Mouse (Mus musculus) thymus, postnatal 14 days (tissue): ENCODE measurements at regions not wholly inside any gene's neighbourhood (a gene's known extent, or its start where the extent isn't known, plus 50 kb on each side); places are given as distances from the start of the nearest gene placed in this dataset.

Experiments
- DNase-seq: peaks from one replicate; pipeline ENCODE4 v3.0.0; 2021

GRCm38 (mm10) chr9:61555173-61555572 is 183.0 kb downstream of the Tle3 start:
- no peak for DNase-seq

- no peak for DNase-seq
Observed at GRCm38 (mm10) chr9:61554611-61555010, 182.4 kb downstream of the Tle3 start.

GRCm38 (mm10) chr9:61553626-61554025 is 181.5 kb downstream of the Tle3 start:
- DNase-seq, result no peak

DNA sequence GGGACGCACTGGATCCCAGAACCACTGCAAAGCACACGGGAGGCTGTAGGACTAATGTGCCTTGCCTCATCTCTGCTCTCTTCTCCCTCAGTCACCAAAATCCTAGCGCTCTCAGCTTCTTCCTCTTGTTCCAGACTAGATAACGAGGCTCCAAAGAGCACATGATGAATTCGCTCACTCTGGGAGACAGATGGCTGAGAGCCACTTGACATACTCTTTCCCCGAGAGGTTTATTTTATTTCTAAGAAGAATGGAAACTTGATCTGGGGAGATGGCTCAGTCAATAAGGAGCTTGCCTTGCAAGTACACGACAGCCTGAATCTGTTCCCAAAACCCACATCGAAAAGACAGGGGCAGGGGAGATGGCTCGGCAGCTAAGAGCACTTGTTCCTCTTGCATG is 179.2 kb downstream of the Tle3 start:
- DNase-seq, result no peak

- no peak for DNase-seq
Observed at GRCm38 (mm10) chr9:61550326-61550725, 178.2 kb downstream of the Tle3 start.

DNA sequence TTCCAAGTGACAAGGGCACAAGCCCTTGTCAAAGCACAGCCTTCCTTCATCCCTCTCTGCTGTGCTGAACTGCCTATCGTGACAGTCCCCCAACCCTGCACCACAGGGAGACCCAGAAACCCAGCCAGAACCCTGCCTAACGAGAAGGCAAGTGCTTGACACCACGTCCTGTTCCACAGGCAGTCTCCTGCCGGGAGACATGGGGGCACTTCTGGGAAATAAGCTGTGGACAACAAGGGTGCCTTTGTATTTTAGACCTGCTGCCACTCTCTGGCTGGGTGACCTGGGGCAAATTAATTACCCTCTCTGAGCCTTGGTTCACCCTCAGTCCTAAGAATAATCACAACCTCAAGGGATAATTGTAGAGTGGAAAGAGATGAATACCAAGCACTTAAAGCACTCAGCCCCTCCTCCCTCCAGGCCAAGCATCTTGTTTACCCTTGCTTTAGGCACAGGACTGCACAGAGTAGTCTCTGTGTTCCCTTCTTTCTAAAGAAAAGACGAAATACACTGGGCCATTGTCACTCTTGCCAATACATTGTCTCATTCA is 177.6 kb downstream of the Tle3 start:
- DNase-seq, result no peak

- no peak for DNase-seq
Observed at GRCm38 (mm10) chr9:61537316-61538189, 165.4 kb downstream of the Tle3 start.

DNA sequence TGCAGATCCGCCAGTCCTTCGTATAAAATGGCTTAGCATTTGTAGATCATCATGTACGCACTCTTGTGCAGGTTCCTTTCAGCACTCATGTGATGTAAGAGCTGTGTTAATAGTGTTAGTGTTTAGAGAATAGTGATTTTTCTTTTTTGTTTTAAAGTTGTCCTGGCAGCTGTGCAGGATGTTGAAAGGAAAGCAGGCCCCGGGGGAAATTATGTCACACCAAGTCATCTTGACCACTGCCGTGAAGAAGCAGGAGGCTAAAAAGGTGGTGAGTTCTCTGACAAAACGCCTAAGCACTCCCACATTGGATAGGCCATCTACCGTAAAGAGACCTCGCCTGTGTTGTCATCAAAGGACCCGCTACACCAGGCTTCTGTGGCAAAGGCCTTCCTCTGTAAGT is 161.1 kb downstream of the Tle3 start:
- DNase-seq, result no peak

GRCm38 (mm10) chr9:61530263-61531045 is 158.3 kb downstream of the Tle3 start:
- DNase-seq, result no peak

GRCm38 (mm10) chr9:61528286-61528865 is 156.2 kb downstream of the Tle3 start:
- no peak for DNase-seq

DNA sequence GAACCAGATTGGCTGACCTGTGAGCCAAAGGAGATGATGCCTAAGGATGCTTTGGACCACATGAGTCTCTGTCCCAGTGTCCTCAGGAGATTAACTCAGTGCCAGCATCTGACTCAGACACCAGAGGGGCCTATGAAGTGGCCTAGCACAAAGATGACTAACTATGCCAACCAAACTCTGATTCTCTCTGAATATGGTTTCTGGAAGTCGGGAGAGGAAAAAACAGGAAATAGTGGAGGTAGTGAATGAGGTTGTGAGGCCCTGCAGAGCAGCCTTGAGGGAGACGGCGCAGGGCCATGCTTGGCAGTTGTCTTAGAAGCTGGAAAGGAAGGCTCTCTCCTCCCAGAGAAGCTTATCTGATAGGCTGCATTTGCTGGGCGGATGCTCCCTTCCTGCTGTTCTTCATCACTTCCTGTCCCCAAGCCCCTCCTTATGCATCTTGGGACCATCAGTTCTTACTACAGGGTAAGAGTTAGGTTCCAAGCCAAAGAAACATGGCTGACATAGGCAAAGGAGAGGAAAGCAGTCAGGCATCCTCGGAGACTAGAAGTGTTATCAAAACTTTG is 155.4 kb downstream of the Tle3 start:
- no peak for DNase-seq

DNA sequence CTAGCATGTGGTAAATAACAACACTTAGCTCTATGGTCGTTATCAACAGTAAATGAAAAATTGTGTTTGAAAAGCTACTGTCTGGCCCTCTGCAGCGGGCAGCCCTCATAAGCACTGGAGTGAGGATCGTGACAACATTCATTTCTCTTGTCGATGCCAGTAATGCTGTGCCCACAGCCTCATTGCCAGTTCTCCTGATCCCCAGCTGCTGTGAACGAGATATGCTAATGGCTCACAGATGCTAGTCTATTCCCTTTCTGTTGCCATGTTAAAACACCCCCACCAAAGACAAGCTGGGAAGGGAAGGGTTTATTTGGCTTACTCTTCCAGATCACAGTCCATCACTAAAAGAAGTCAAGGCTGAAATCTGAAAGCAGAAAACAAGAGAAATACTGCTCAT is 148.0 kb downstream of the Tle3 start:
- no peak for DNase-seq

- no peak for DNase-seq
Observed at GRCm38 (mm10) chr9:61517906-61518305, 145.7 kb downstream of the Tle3 start.

- no peak for DNase-seq
Observed at GRCm38 (mm10) chr9:61511436-61511835, 139.3 kb downstream of the Tle3 start.

DNA sequence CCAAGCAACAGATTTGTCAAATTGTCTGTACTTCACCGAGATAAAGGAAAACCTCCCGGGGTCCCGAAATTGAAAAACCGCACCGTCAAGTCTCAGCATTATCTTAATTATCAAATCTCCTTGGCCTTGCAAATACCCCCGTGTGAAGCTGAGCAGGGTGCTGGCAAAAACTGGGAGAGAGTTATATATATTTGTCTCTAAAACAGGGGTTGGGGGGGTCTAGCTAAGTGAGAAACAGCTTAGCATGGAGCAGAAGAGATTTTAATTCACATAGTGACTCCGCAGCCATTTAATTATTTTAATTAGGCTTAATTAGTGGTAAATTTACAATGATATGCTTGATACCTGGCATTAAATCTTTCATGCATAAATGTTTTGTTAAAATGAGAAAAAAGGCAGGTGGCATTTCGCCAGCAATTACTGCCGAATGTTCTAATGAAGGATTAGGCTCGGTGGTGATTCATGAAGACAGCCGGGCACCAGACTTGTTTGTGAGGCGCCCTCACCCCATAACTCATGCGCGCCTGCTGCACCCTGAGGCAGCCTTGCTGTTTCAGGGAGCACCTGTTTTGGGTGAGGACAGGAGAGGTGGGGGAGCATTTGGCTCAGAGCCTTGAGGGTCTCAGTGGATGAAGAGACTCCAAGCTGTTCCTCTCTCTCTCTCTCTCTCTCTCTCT is 138.2 kb downstream of the Tle3 start:
- peak; percentile 37 for DNase-seq

GRCm38 (mm10) chr9:61509591-61510191 is 137.5 kb downstream of the Tle3 start:
- DNase-seq, result peak; percentile 77

GRCm38 (mm10) chr9:61509091-61509490 is 136.9 kb downstream of the Tle3 start:
- DNase-seq, result no peak

GRCm38 (mm10) chr9:61500851-61501250 is 128.7 kb downstream of the Tle3 start:
- DNase-seq, result no peak

- no peak for DNase-seq
Observed at GRCm38 (mm10) chr9:61492896-61493295, 120.7 kb downstream of the Tle3 start.

GRCm38 (mm10) chr9:61491131-61491712 is 119.1 kb downstream of the Tle3 start:
- no peak for DNase-seq

DNA sequence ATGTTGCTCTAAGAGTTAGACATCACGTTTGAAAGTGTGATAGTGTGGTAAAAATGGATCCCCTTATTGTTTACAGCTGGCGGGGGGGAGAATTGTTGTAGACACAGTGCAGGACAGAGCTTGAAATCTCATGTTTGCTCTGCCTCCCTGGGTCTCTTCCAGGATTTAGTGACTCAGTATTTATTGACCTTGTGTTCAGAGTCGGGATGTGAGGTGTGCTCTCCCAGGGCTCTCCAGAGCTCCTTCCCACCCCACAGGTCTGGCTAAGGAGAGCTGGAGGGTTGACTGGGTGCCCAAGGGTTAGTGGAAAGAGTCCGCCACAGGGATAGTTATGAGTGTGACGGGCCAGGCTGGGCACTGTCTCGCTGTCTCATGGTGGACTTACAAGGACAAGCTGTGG is 117.8 kb downstream of the Tle3 start:
- DNase-seq, result no peak

GRCm38 (mm10) chr9:61489147-61489546 is 117.0 kb downstream of the Tle3 start:
- no peak for DNase-seq
